Mouse (Mus musculus): ENCODE results near the gene Dnajb3.
"Not testable (repeated sequence)": the region's sequence is repeated elsewhere in the genome, so short reads cannot be mapped to it uniquely, and the experiment has no call there.

Gene Dnajb3

DNA sequence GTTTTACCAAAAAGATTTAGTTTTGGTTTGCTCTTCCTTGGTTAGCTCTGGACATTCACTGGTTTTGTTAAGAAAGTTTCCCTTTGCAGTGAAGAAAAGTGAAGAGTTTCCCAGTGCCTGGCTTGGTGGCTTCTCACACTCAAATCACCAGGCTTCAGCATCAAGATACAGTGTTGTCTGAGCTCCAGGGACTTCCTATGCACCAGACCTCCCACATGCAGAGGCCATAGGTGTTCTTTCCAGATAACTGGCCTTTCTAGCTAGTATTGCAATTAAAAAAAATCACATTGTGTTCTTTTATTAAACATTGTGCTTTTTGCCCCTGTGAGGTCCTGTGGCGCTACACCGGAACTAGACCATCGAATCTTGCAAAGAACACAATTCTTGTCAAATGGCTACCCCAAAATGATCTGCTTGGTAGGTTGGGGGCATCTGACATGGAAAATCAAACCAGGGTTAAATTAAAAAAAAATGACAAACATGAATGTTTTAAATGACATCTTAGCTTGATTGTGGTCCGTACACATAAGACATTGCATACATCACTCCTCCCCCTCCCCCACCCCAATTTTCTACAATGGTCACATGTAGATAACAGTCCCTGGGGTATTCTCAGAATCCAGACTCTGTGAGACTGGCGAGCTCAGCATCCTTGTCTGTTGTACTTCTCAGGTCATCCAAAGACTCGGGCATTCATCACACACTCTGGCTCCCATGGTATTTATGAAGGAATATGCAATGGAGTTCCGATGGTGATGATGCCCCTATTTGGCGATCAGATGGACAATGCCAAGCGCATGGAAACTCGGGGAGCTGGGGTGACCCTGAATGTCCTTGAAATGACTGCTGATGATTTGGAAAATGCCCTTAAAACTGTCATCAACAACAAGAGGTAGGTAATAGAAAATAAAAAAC is 10.1 kb upstream of the Dnajb3 start:
- DNase-seq (ENCODE audit: low spot score): peak; percentile 9

- no peak for DNase-seq (ENCODE audit: low spot score)
These were observed 8.9 kb upstream of the Dnajb3 start for GRCm38 (mm10) chr1:88214462-88214952.

DNA sequence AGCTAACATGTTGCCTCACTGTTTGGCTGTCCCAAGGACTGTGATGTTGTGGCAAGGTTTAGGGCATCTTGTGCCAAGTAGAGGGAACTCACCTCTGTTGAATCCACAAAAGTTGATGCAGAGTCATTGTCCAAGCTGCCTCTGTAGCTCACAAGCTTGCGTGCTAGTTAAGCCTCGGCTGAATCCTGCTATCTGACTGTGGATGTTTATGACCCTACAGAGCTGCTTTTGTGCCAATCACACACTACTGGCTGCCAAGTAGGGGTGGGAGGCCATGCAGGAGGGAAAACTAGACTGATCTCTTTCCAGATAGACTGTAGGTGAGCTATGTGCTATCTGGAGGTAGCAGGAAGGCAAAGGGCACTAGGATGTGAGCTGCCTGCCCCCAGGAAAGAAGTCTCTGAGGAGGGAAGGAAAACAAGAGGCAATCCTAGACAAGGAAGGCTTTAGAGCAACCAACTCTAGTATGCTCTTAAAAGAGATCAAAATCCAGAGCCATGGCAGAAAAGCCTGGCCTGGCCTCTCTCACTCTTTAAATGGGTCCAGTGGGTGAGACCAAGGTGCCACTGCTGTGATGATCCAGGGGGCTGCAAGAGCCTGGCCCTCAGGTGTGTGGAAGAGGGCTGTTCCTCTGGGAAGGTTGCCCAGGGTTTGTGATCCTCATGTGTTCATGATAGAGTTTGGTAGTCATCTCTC is 8.3 kb upstream of the Dnajb3 start:
- peak; percentile 12 for DNase-seq (ENCODE audit: low spot score)

DNA sequence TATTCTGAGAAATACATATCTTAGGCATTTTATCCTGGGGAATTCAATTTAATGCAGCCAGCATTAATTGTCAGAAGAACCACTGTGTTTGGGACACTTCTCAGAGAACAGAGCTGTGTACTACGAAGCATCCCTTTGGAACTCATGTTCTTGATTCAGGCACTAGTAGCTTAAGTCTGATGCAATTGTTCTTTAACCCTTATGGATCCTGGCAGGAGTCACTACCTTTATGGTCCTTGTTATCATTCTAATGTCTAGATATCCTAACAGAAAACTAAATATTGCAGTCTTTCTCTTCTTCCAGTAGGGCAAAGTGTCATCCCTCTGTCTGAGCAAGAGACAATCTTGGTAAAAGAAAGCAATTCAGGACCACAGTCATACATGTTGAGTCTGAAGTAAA is 7.5 kb upstream of the Dnajb3 start:
- no peak for DNase-seq (ENCODE audit: low spot score)

- peak; percentile 9 for DNase-seq (ENCODE audit: low spot score)
These were observed 6.9 kb upstream of the Dnajb3 start for GRCm38 (mm10) chr1:88212341-88213045.

DNA sequence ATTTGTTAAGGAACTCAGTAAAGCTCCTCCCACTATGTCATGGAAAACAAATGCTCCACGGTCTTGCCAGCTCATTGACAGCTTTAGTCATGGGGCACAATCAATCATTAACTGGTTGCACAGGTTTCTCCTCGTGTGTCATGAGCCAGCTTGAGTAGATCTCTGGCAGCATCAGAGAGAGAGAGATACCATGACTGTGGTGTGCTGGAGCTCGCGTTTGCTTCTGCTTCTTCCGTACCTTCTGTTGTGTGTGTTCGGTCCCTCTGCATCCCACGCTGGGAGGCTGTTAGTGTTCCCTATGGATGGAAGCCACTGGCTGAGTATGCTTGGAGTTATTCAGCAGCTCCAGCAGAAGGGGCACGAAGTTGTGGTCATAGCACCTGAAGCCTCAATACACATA is 6.2 kb upstream of the Dnajb3 start, which contains the start of gene Ugt1a1:
Ugt1a1 (plus strand) TSS at position 148 of the 400 bp plus-strand sequence.
- DNase-seq (ENCODE audit: low spot score): peak; percentile 8

- DNase-seq (ENCODE audit: low spot score): no peak
These were observed 1.4 kb upstream of the Dnajb3 start for GRCm38 (mm10) chr1:88206843-88207479.

- no peak for DNase-seq (ENCODE audit: low spot score)
These were observed 5.1 kb downstream of the Dnajb3 start, which contains the start of gene Ugt1a2 for GRCm38 (mm10) chr1:88200456-88200855. Ugt1a2 (plus strand) TSS chr1:88200601.

DNA sequence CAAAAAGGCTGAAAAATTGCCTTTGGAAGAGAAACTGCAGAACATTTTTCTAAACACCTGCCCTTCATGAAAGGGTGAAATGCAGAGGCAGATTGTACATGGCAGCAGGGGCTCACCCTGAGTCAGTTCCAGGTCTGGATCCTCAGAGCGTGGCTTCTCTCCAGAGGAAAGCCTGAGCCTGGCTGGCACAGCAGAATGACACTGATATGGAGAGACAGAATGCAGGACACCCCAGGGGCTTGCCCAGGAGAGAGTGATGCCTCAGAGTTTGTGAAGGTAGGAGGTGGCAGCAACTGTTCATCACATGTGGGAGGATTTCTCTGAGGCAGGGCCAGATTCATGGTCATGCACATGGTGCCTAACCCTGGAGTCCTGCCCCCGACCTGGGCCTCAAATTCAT is 5.6 kb downstream of the Dnajb3 start:
- DNase-seq (ENCODE audit: low spot score): no peak

DNA sequence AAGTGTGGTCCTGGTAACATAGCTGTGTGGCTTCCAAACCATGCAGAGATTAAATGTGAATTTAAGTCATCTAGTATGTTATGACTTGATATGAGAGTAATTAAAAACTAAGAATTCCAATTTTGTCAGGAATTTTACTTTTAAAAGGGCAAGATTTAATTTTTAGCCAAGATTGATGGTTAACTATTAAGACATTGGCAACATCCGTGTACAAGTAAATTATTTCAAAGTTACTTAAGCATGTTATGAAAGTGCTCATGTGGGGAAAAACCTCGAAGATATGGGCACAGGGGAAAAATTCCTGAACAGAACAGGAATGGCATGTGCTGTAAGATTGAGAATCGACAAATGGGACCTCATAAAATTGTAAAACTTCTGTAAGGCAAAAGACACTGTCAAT is 8.1 kb downstream of the Dnajb3 start:
- DNase-seq (ENCODE audit: low spot score): no peak

GRCm38 (mm10) chr1:88195687-88196086 is 9.9 kb downstream of the Dnajb3 start:
- DNase-seq (ENCODE audit: low spot score): no peak

DNA sequence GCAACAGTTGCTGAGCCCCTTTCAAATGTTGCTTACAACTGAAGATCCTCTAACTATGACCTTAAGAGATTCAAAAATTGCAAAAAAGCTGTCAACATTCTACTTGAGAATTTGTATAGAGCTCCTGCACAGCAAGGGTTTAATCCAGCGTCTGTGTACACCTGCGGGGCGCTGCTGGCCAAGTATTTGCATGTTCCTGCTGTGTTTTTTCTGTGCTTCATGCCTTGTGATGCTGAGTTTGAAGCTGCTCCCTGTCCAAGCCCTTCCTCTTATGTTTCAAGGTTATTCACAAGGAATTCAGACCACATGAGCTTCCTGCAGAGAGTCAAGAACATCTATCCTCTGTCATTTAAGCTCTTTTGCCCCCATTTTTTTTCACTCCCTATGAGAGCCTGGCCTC is 13.4 kb downstream of the Dnajb3 start:
- no peak for DNase-seq (ENCODE audit: low spot score)

GRCm38 (mm10) chr1:88186325-88186935 is 19.2 kb downstream of the Dnajb3 start:
- no peak for DNase-seq (ENCODE audit: low spot score)

- no peak for DNase-seq (ENCODE audit: low spot score)
These were observed 25.9 kb downstream of the Dnajb3 start for GRCm38 (mm10) chr1:88179657-88180056.

- not testable (repeated sequence) for DNase-seq (ENCODE audit: low spot score)
These were observed 33.4 kb downstream of the Dnajb3 start for GRCm38 (mm10) chr1:88172190-88172589.

- DNase-seq (ENCODE audit: low spot score): no peak
These were observed 39.9 kb downstream of the Dnajb3 start, which contains the start of gene Ugt1a5 for GRCm38 (mm10) chr1:88165711-88166110. Ugt1a5 (plus strand) TSS chr1:88166012.

GRCm38 (mm10) chr1:88158430-88158829 is 47.2 kb downstream of the Dnajb3 start:
- no peak for DNase-seq (ENCODE audit: low spot score)
